Mouse (Mus musculus): ENCODE results near the gene Wbp2.

GRCm38 (mm10) chr11:116106154-116106962 is 19.6 kb upstream of the Wbp2 start:
- no peak for TF ChIP-seq CTCF (IDR thresholded peaks at IDR 0.05; ENCODE audit: extremely low read depth, insufficient read depth, insufficient read length, insufficient replicate concordance)
- TF ChIP-seq POLR2A (IDR thresholded peaks at IDR 0.05; ENCODE audit: low read depth, low read length) = no peak

Data from spleen, adult 2 months (tissue).